Mouse (Mus musculus): ENCODE measurements around the gene Serpine1. TPM values are rescaled to one million over a fixed set of nuclear protein-coding genes. Genes with fewer than 3 reads are reported as not detected.
"Not testable (repeated sequence)": the region's sequence is repeated elsewhere in the genome, so short reads cannot be mapped to it uniquely, and the experiment has no call there.

The Serpine1 gene
- 1.6 and 2.1 TPM in 2 replicates for polyA plus RNA-seq (2012; rRNA removed)

GRCm38 (mm10) chr5:137072079-137072960 lies at the start of gene Serpine1:
Gene Serpine1 (minus strand): TSS chr5:137072268.
- DNase-seq (ENCODE audit: low read depth in 1 of 2, low spot score in 2 of 2), result peak in 1 of 2 experiments; percentile 26
- no peaks in the 10 kb centered on the region for H3K36me3 ChIP-seq (ENCODE audit: control insufficient read depth, insufficient read depth, low read length)
- 22% methylated on average over 23 of the region's 23 CpGs for WGBS
- no peaks in the 10 kb centered on the region for H3K27me3 ChIP-seq (ENCODE audit: control insufficient read depth, insufficient read depth, low read length)
- no peak for TF ChIP-seq CTCF (IDR thresholded peaks at IDR 0.05; ENCODE audit: extremely low read depth, insufficient read depth, insufficient read length, insufficient replicate concordance)
- no peak; the same call in 1 of the 2 replicates for TF ChIP-seq POLR2A (IDR thresholded peaks at IDR 0.05; ENCODE audit: low read depth, low read length)
- H3K27ac ChIP-seq (ENCODE audit: insufficient read depth, low read length), result peak within 1 kb of the TSS; percentile 22
- H3K4me1 ChIP-seq (ENCODE audit: control insufficient read depth, insufficient read depth, insufficient read length), result peaks cover 4% of the 10 kb centered on the region; the same call in 1 of the 2 replicates
- no peak within 1 kb of the TSS for H3K4me3 ChIP-seq (ENCODE audit: extremely low read depth, insufficient read depth, insufficient read length)

DNA sequence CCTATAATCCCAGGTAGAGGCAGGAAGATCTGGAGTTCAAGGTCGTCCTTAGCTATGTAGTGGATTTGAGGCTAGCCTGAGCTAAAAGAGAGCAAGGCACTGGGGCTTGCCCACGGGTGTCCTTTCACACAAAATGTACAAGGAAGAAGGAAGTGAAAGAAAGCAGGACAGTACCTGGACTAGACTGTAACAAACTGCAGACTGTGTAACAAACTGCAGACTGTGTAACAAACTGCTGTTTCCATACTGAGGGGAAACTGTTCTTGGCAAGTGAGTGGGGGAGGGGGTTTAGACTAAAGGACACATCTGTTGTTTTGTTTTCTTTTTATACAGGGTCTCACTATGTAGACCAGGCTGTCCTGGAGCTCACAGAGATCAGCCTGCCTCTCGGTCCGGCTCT lies 49.2 kb upstream of the Serpine1 start:
- H3K4me3 ChIP-seq (ENCODE audit: extremely low read depth, insufficient read depth, insufficient read length), result no peak overlapping the region
- 62% methylated on average over 4 of the region's 4 CpGs for WGBS
- H3K27me3 ChIP-seq (ENCODE audit: control insufficient read depth, insufficient read depth, low read length), result no peaks in the 10 kb centered on the region
- H3K27ac ChIP-seq (ENCODE audit: insufficient read depth, low read length), result no peak overlapping the region
- DNase-seq (ENCODE audit: low read depth in 1 of 2, low spot score in 2 of 2), result no peak
- no peaks in the 10 kb centered on the region for H3K36me3 ChIP-seq (ENCODE audit: control insufficient read depth, insufficient read depth, low read length)
- TF ChIP-seq CTCF (IDR thresholded peaks at IDR 0.05; ENCODE audit: extremely low read depth, insufficient read depth, insufficient read length, insufficient replicate concordance), result no peak
- no peak for TF ChIP-seq POLR2A (IDR thresholded peaks at IDR 0.05; ENCODE audit: low read depth, low read length)
- peaks cover 3% of the 10 kb centered on the region; the same call in 1 of the 2 replicates for H3K4me1 ChIP-seq (ENCODE audit: control insufficient read depth, insufficient read depth, insufficient read length)

- Histone ChIP-seq H3K4me1 (ENCODE audit: control insufficient read depth, insufficient read depth, insufficient read length) (peaks cover 8% of the 10 kb centered on the region; the same call in 1 of the 2 replicates), H3K4me3 (ENCODE audit: extremely low read depth, insufficient read depth, insufficient read length) (no peak overlapping the region), H3K27me3 (ENCODE audit: control insufficient read depth, insufficient read depth, low read length) (no peaks in the 10 kb centered on the region), H3K27ac (ENCODE audit: insufficient read depth, low read length) (no peak overlapping the region), H3K36me3 (ENCODE audit: control insufficient read depth, insufficient read depth, low read length) (peaks cover 8% of the 10 kb centered on the region)
- 89% methylated on average over 4 of the region's 4 CpGs for WGBS
- DNase-seq (ENCODE audit: low read depth in 1 of 2, low spot score in 2 of 2), result no peak
- TF ChIP-seq POLR2A (IDR thresholded peaks at IDR 0.05; ENCODE audit: low read depth, low read length) (no peak), CTCF (IDR thresholded peaks at IDR 0.05; ENCODE audit: extremely low read depth, insufficient read depth, insufficient read length, insufficient replicate concordance) (no peak)
Observed at GRCm38 (mm10) chr5:137118878-137119277, 46.8 kb upstream of the Serpine1 start.

DNA sequence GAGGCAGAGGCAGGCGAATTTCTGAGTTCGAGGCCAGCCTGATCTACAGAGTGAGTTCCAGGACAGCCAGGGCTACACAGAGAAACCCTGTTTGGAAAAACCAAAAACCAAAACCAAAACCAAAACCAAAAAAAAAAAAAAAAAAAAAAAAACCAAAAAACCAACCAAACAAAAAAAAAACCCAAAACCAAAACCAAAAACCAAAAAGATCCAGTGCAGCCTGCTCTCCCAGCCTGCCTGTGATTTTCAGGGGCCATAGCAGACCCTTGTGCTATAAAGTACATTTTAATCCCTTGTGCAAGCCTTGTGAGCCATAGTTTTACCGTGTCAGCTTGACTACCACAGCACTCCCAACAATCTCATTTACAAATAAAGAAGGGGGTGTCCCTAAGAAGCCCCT lies 45.9 kb upstream of the Serpine1 start:
- not testable (repeated sequence) for H3K27me3 ChIP-seq (ENCODE audit: control insufficient read depth, insufficient read depth, low read length); H3K4me1 ChIP-seq (ENCODE audit: control insufficient read depth, insufficient read depth, insufficient read length); DNase-seq (ENCODE audit: low read depth in 1 of 2, low spot score in 2 of 2); H3K27ac ChIP-seq (ENCODE audit: insufficient read depth, low read length); H3K4me3 ChIP-seq (ENCODE audit: extremely low read depth, insufficient read depth, insufficient read length)
- 89% methylated on average over 3 of the region's 3 CpGs for WGBS
- peaks cover 17% of the 10 kb centered on the region for H3K36me3 ChIP-seq (ENCODE audit: control insufficient read depth, insufficient read depth, low read length)

DNA sequence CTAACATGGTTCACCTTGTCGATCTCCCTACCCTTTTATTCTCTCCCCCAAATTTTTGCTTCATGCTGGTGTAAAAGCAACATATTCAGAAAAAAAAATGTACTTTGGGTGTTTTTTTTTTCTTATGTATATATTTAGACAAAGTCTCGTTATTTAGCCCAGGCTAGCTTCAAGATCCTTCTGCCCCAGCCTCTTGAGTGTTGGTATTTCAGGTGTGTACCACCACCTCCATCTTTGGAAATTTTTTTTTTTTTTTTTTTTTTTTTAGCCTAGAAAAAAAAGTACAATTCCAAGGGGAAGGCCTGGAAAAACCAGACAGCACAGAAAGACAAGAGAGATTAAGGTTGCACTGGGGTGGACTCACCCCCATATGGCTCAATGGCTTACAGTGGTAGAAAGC lies 44.9 kb upstream of the Serpine1 start:
- 67% methylated on average over 2 of the region's 2 CpGs for WGBS
- H3K27me3 ChIP-seq (ENCODE audit: control insufficient read depth, insufficient read depth, low read length), result no peaks in the 10 kb centered on the region
- DNase-seq (ENCODE audit: low read depth in 1 of 2, low spot score in 2 of 2), result no peak
- H3K4me1 ChIP-seq (ENCODE audit: control insufficient read depth, insufficient read depth, insufficient read length), result peaks cover 8% of the 10 kb centered on the region; the same call in 1 of the 2 replicates
- peaks cover 23% of the 10 kb centered on the region for H3K36me3 ChIP-seq (ENCODE audit: control insufficient read depth, insufficient read depth, low read length)
- TF ChIP-seq CTCF (IDR thresholded peaks at IDR 0.05; ENCODE audit: extremely low read depth, insufficient read depth, insufficient read length, insufficient replicate concordance) (no peak), POLR2A (IDR thresholded peaks at IDR 0.05; ENCODE audit: low read depth, low read length) (no peak)
- no peak overlapping the region for H3K4me3 ChIP-seq (ENCODE audit: extremely low read depth, insufficient read depth, insufficient read length)
- H3K27ac ChIP-seq (ENCODE audit: insufficient read depth, low read length), result peak overlapping the region; percentile 90

- DNase-seq (ENCODE audit: low read depth in 1 of 2, low spot score in 2 of 2), result peak; percentile 59 to 80
- WGBS, result 5% methylated on average over 29 of the region's 29 CpGs
- peaks cover 8% of the 10 kb centered on the region; the same call in 1 of the 2 replicates for H3K4me1 ChIP-seq (ENCODE audit: control insufficient read depth, insufficient read depth, insufficient read length)
Observed at GRCm38 (mm10) chr5:137115866-137116847, 44.1 kb upstream of the Serpine1 start, which contains the start of gene Trim56. Gene Trim56 (minus strand): TSS chr5:137116209.

More at GRCm38 (mm10) chr5:137115866-137116847, 44.1 kb upstream of the Serpine1 start, which contains the start of gene Trim56:
- H3K27ac ChIP-seq (ENCODE audit: insufficient read depth, low read length), result peak within 1 kb of the TSS; percentile 90
- TF ChIP-seq CTCF (IDR thresholded peaks at IDR 0.05; ENCODE audit: extremely low read depth, insufficient read depth, insufficient read length, insufficient replicate concordance) (no peak), POLR2A (IDR thresholded peaks at IDR 0.05; ENCODE audit: low read depth, low read length) (peak; percentile 42)
- H3K27me3 ChIP-seq (ENCODE audit: control insufficient read depth, insufficient read depth, low read length), result no peaks in the 10 kb centered on the region
- peak within 1 kb of the TSS; percentile 84 for H3K4me3 ChIP-seq (ENCODE audit: extremely low read depth, insufficient read depth, insufficient read length)
- peaks cover 23% of the 10 kb centered on the region for H3K36me3 ChIP-seq (ENCODE audit: control insufficient read depth, insufficient read depth, low read length)
